Mouse (Mus musculus) cortical plate, adult 2 months (tissue): ENCODE results near the gene Slc2a5.

Experiments
- CTCF ChIP-seq: fragments of 200-500 bp; IDR thresholded peaks from 2 replicates; pipeline ENCODE4 v1.5.1; 2011; ENCODE audit warnings: mild to moderate bottlenecking, control low read depth, low read length; ENCODE audit not compliant: insufficient read depth; ENCODE audit errors: extremely low read depth
- POLR2A ChIP-seq: fragments of 200-500 bp; IDR thresholded peaks from 2 replicates; pipeline ENCODE4 v1.6.1; 2011; ENCODE audit warnings: mild to moderate bottlenecking, low read length, control low read depth; ENCODE audit not compliant: insufficient read depth; ENCODE audit errors: extremely low read depth

DNA sequence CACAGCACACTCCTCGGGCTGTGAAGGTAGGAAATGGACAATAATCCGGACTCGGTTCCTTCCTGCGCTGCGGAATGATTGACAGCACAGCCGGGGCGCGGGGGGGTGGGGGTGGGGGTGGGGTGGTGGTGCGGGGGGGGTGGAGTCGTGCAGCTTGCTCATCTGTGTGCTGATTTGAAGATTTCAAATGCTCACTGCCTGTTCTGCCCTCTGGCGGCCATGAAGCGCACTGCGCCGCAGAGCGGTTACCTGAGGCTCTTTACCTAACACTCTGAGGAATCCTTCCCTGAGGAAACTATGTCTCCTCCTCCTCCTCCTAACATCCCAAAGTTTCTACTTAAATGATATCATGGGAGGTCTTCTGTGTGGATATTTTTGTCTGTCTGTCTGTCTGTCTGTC is 6.2 kb upstream of the Slc2a5 start:
- TF ChIP-seq CTCF (peak; percentile 73), POLR2A (no peak)
